Mouse (Mus musculus) kidney, embryonic 16.5 days (tissue): ENCODE measurements around the gene Rab8b. TPM values are rescaled to one million over a fixed set of nuclear protein-coding genes. Genes with fewer than 3 reads are reported as not detected.

ENCODE experiments used
- ATAC-seq: fragments of 200-750 bp; cut with Nextera tagmentation; 2 replicates; pipeline ENCODE4 v1.8.0; 2017; ENCODE audit warnings: moderate TSS enrichment; ENCODE audit not compliant: low FRiP score, low TSS enrichment
- H3K27ac ChIP-seq: fragments of 300-500 bp; sonication (generic); 2 replicates; pipeline ENCODE4 v1.5.1; 2014; ENCODE audit warnings: low read length
- H3K27me3 ChIP-seq: fragments of 300-500 bp; sonication (generic); 2 replicates; pipeline ENCODE4 v1.6.1; 2014; ENCODE audit warnings: low read length, control low read depth, mixed read lengths; ENCODE audit not compliant: insufficient read depth
- H3K36me3 ChIP-seq: fragments of 300-500 bp; sonication (generic); 2 replicates; pipeline ENCODE4 v1.6.1; 2014; ENCODE audit warnings: low read length, control low read depth, mixed read lengths; ENCODE audit not compliant: insufficient read depth
- H3K4me1 ChIP-seq: fragments of 300-500 bp; sonication (generic); 2 replicates; pipeline ENCODE4 v1.6.1; 2014; ENCODE audit warnings: low read length, control low read depth, mixed read lengths; ENCODE audit not compliant: insufficient read depth
- H3K4me2 ChIP-seq: fragments of 300-500 bp; sonication (generic); replicated peaks from 2 replicates; pipeline ENCODE4 v1.6.1; 2014; ENCODE audit warnings: low read depth, low read length
- H3K4me3 ChIP-seq: fragments of 300-500 bp; sonication (generic); 2 replicates; pipeline ENCODE4 v1.5.1; 2014; ENCODE audit warnings: mild to moderate bottlenecking, low read length
- H3K9ac ChIP-seq: fragments of 300-500 bp; sonication (generic); replicated peaks from 2 replicates; pipeline ENCODE4 v1.6.1; 2014; ENCODE audit warnings: low read length
- H3K9me3 ChIP-seq: fragments of 300-500 bp; sonication (generic); 2 replicates; pipeline ENCODE4 v1.6.1; 2016; ENCODE audit warnings: low read length, control low read depth
- WGBS: fragments of 180-500 bp; shearing (Covaris S2); extraction: QIAGEN DNeasy Blood & Tissue Kit; methylation state at CpG from one replicate; pipeline ENCODE4 v1.1.7; 2014; 5-methylcytosine and 5-hydroxymethylcytosine counted together
- polyA plus RNA-seq: library from polyadenylated mRNA; unstranded; fragments of >200 nt; fragmentation: Nextera tagmentation; extraction: Ambion mirVana; gene quantifications from 2 replicates; pipeline ENCODE4 v1.2.1, GENCODE M21; 2015

Gene Rab8b
- polyA plus RNA-seq, result 27.0 and 27.8 TPM in 2 replicates

DNA sequence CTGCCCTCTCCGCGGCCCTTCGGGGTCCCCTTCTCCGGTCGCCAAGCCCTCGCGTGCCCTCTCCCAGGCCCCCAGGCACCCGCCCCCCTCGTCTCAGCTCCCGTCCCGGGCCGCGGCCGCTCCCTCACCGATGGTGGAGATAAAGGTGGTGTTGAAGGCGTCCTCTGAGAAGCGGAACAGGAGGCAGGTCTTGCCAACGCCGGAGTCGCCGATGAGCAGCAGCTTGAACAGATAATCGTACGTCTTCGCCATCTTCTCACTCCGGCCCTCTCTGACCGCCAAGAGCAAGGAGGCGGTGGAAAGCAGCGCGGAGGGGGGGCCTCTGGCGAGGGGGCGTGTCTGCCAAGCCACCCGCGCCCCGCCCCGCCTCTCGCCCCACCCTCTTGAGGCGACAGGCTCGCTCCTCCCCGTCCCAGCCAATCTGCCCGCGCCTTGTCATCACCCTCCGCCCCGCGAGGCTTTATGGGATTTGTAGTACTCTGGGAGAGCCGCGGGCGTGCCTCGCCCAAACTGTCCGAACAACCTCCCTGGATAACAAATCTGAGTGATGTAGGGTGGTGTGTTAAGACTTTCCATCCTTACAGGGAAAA is at the start of gene Rab8b:
Rab8b (minus strand) TSS at position 306 of the 590 bp plus-strand sequence.
- no peaks in the 10 kb centered on the region for H3K9me3 ChIP-seq
- H3K4me1 ChIP-seq, result peaks cover 20% of the 10 kb centered on the region
- peak within 1 kb of the TSS; percentile 86 for H3K9ac ChIP-seq
- H3K27me3 ChIP-seq, result no peaks in the 10 kb centered on the region
- ATAC-seq, result peak; percentile 99
- H3K4me2 ChIP-seq, result peak within 1 kb of the TSS; percentile 93
- H3K36me3 ChIP-seq, result no peaks in the 10 kb centered on the region
- H3K4me3 ChIP-seq, result peak within 1 kb of the TSS; percentile 99
- H3K27ac ChIP-seq, result peak within 1 kb of the TSS; percentile 82
- WGBS, result under 1% methylated on average over 48 of the region's 49 CpGs

DNA sequence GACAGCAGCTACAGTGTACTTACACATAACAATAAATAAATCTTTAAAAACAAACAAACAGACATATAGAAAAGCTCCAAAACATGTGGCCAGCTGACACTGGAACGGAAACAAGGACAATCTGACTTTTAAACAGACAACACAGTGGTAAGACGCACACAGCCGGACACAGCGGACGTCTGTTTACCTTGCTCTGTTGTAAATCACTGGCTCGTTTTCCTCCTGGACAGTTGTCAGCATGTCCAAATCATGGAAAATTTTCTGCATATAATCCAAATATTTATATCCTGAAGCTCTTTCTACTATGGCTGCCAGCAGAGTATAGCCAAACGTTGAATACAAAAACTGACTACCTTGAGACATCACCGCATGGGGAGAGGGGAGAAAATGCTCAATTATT is 48.0 kb upstream of the Rab8b start:
- no peak overlapping the region for H3K9ac ChIP-seq
- no peak for ATAC-seq

DNA sequence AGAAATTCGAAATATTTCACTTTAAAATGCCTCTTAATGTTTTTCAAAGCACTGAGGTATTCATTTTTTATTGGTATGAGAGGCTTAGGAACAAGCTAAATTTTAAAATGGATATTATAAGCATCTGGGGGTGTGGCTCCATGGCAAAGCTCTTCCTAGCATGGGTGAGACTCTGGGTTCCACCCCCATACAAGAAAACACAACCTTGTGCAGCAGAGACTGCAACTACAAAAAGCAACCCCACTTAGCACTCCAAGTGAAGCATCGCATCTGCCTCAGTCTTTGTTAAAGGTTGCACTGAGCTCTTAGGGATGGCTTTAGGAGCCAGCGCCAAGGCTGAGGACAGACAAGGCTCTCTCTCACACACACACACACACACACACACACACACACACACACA is 42.0 kb upstream of the Rab8b start:
- Histone ChIP-seq H3K9ac (no peak overlapping the region), H3K36me3 (no peaks in the 10 kb centered on the region), H3K4me2 (no peak overlapping the region), H3K27me3 (no peaks in the 10 kb centered on the region), H3K27ac (no peak overlapping the region), H3K9me3 (no peaks in the 10 kb centered on the region), H3K4me1 (no peaks in the 10 kb centered on the region), H3K4me3 (no peak overlapping the region)
- no peak for ATAC-seq
- 76% methylated on average over 3 of the region's 3 CpGs for WGBS

More for the DNA sequence above, 48.0 kb upstream of the Rab8b start:
- Histone ChIP-seq H3K4me3 (no peak overlapping the region), H3K4me2 (no peak overlapping the region), H3K27me3 (no peaks in the 10 kb centered on the region), H3K36me3 (peaks cover 18% of the 10 kb centered on the region), H3K27ac (no peak overlapping the region), H3K9me3 (no peaks in the 10 kb centered on the region), H3K4me1 (no peaks in the 10 kb centered on the region)
- WGBS, result 78% methylated on average over 8 of the region's 8 CpGs

DNA sequence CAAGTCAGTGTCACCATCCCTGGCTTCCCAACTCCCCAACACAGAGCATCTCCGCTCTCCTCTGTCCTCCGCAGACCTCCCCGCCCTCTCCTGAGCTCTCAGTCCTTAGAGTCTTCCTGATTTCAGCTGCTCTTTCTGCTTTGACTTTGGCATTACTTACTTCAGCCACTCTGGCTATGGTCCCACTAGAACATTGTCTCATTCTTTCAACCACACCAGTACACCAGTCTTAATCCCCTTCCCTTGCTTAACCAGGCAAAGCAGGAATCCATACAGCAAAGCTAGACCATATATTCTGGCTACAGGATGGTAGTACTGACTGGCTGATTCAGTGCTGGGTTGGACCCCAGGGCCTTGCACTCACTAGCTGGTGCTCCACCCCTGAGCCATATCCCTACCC is 38.0 kb upstream of the Rab8b start:
- 0 out of 2 replicates have a peak, but pooled peaks cover 3% of the 10 kb centered on the region for H3K36me3 ChIP-seq
- no peak overlapping the region for H3K4me2 ChIP-seq
- H3K27ac ChIP-seq, result no peak overlapping the region
- no peak for ATAC-seq
- H3K9me3 ChIP-seq, result no peaks in the 10 kb centered on the region
- no peaks in the 10 kb centered on the region for H3K4me1 ChIP-seq
- H3K27me3 ChIP-seq, result no peaks in the 10 kb centered on the region
- no peak overlapping the region for H3K9ac ChIP-seq
- WGBS, result 89% methylated on average over 3 of the region's 3 CpGs
- no peak overlapping the region for H3K4me3 ChIP-seq

DNA sequence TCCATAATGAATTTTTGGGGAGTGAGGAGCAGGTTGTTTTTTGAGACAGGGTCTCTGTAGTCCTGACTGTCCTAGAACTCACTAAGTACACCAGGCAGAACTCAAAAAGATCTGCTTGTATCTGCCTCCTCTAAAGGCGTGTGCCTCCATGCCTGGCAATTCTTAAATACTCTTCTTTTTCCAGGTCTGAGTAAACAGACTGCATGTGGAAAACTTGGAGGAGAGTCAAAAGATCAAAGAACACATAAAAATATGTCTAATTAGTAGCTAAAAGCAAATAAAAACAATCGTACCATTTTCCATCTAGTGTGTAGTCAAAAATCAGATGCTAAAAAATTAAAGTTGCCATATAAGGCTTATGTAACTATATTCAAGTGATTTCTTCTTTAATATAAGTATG is 33.4 kb upstream of the Rab8b start:
- WGBS, result 79% methylated on average over 2 of the region's 2 CpGs
- Histone ChIP-seq H3K36me3 (peaks cover 14% of the 10 kb centered on the region), H3K4me2 (no peak overlapping the region), H3K27me3 (no peaks in the 10 kb centered on the region), H3K4me3 (no peak overlapping the region), H3K9me3 (no peaks in the 10 kb centered on the region), H3K27ac (no peak overlapping the region), H3K4me1 (no peaks in the 10 kb centered on the region), H3K9ac (no peak overlapping the region)
- ATAC-seq, result no peak

DNA sequence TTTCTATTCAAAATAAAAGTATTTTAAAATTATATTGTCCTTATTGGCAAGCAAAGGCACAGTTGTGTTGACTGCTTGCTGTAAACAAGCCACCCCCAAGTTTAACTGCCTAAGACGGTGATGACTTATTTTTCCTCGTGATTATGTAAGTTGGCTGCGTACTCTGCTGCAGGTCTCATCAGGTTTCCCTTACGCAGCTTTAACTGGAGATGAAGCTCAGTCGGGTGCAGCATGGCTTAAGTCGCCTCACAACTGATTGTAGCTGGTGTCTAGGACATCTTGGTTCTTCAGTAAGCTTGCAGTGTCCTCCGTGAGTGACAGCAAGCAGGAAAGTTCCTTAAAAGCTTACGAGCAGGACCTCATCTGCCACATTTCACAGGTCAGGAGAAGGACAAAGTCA is 32.8 kb upstream of the Rab8b start:
- Histone ChIP-seq H3K27ac (no peak overlapping the region), H3K4me2 (no peak overlapping the region), H3K36me3 (peaks cover 16% of the 10 kb centered on the region), H3K4me3 (no peak overlapping the region), H3K4me1 (no peaks in the 10 kb centered on the region), H3K9ac (0 out of 2 replicates have a peak overlapping the region, but pooled peaks have one; percentile 8), H3K27me3 (no peaks in the 10 kb centered on the region), H3K9me3 (no peaks in the 10 kb centered on the region)
- ATAC-seq, result no peak
- 81% methylated on average over 8 of the region's 8 CpGs for WGBS

DNA sequence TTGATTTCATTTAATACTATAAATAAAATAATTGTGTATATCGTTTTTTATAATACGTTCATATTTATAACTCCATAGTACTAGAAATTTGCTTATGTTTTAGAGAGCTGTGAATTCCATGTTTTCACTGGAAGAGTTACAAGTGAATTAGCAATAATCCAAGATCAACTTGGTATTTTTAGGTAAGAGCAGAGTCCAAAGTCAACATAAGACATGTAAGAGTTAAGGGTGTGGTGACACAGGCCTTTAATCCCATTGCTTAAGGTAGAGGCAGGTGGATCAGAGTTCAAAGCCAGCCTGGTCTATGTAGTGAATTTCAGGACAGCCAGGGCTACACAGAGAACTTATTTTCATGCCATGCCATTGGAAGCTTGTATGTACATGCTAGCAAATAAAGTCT is 29.0 kb upstream of the Rab8b start:
- H3K4me2 ChIP-seq, result no peak overlapping the region
- H3K27ac ChIP-seq, result no peak overlapping the region
- no peak overlapping the region for H3K9ac ChIP-seq
- ATAC-seq, result no peak
- no peaks in the 10 kb centered on the region for H3K9me3 ChIP-seq
- 91% methylated on average over 2 of the region's 2 CpGs for WGBS
- peaks cover 14% of the 10 kb centered on the region for H3K36me3 ChIP-seq
- H3K27me3 ChIP-seq, result no peaks in the 10 kb centered on the region
- H3K4me1 ChIP-seq, result no peaks in the 10 kb centered on the region; the same call in 1 of the 2 replicates
- H3K4me3 ChIP-seq, result no peak overlapping the region

DNA sequence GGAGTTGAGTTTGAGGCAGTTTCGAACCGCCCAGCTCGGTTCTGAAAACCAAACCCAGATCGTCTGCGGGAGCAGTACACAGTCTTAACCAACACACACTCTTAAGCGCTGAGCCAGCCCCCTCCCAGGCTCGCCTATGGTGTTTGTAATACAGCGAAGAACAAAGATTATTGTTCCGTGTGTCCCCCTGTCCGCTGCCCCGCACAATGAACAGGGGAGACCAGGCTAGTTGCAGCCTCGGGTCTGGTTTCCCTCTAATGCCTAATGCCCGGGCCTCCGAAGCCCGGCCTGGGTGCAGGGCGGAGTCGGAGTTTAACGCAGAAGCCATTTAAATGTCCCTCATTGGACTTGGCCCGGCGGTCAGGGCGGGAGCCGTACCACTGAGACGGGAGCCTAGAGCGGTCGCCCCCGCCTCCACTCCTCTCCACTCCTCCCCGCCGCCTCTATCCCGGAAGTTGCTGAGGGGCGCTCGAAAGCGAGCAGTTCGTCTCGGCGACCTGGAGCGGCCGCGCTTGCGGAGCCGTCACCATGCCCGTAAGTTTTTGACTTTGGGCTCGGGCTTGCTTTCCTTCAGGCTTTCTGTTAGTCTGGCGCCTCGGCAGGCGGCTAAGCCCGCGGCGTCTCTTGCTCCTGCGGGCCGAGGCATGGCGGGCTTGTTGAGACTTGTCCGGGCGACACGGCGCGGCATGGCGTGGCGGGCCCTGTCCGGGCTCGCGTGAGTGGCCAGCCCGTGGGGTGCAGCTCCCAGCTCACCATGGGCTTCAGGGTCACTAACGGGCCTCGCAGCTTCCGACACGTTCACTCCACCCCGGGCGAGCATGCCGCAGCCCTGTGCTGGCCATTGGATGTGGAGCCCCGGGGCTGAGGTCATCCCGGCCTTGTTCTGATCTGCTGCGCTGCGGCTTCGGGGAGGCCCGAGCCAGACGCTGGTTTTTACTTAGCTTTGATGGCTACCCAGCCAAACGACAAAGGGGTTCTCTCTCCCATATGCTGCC is 26.5 kb upstream of the Rab8b start, which contains the start of gene Rps27l:
Rps27l (plus strand) TSS at position 440 of the 995 bp plus-strand sequence.
- Histone ChIP-seq H3K27ac (peak within 1 kb of the TSS; percentile 98), H3K4me2 (peak within 1 kb of the TSS; percentile 77), H3K4me3 (peak within 1 kb of the TSS; percentile 88), H3K9me3 (no peaks in the 10 kb centered on the region), H3K9ac (peak within 1 kb of the TSS; percentile 98), H3K27me3 (no peaks in the 10 kb centered on the region), H3K36me3 (peaks cover 11% of the 10 kb centered on the region), H3K4me1 (no peaks in the 10 kb centered on the region; the same call in 1 of the 2 replicates)
- peak; percentile 98 for ATAC-seq
- WGBS, result under 1% methylated on average over 71 of the region's 77 CpGs

DNA sequence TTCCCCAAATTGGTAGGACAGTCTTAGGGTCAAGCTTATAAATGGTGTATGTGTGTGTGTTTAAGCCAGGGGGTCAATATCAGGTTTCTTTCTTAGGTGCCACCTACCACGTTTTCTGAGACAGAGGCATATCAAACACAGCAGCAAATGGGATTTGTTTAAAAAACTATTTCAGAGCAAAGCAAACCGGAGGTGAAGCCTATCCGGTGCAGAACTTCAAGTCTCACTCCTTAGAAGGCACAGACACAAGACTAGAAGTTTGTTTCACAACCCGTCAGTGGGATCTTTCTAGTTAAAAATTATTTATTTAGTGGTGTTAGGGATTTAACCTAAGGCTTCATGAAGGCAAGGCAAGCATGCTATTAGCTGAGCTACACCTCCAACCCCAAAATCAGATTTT is 25.7 kb upstream of the Rab8b start:
- no peak for ATAC-seq

More for the DNA sequence above, 25.7 kb upstream of the Rab8b start:
- Histone ChIP-seq H3K4me1 (no peaks in the 10 kb centered on the region; the same call in 1 of the 2 replicates), H3K9me3 (no peaks in the 10 kb centered on the region), H3K27ac (peak overlapping the region; percentile 98), H3K36me3 (peaks cover 11% of the 10 kb centered on the region), H3K4me3 (peak overlapping the region; percentile 88), H3K9ac (peak overlapping the region; percentile 98), H3K4me2 (peak overlapping the region; percentile 77), H3K27me3 (no peaks in the 10 kb centered on the region)
- WGBS, result 10% methylated on average over 4 of the region's 4 CpGs
